Mouse (Mus musculus): ENCODE results near the gene Jkamp. TPM values are rescaled to one million over a fixed set of nuclear protein-coding genes. Genes with fewer than 3 reads are reported as not detected.

The Jkamp gene
- polyA plus RNA-seq, 1 experiment from 2014 or later, result 91.5 TPM

DNA sequence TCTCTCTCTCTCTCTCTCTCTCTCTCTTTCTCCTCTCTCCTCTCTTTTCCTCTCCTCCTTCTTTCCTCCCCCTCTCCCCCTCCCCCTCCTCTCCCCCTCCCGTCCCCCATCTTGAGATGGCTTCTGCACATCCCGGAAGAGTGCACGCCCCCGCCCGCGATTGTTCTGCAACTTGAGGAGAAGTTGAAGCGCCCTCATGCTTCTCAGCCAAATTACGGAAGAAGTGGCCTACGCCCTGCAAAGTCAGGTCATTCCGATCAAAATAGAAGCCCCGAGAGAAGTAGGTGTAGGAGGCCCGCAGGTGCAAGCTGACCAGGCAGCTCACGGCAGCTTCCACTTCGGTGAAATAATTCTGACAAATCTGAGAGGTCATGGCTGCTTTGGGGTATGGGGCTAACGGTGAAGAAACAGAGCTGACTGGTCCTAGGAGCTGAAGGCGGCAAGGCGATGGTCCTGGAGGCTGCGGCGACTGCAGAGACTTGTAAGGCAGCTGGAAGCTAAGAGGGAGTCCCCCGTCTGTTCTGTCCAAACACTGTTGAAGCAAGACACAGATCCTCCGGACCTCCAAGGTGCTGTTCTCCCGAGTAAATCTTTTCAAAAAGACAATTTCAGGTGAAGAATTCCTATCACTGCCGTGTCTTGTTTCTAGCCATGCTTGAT, 30.4 kb downstream of the Jkamp start:
- no peaks in the 10 kb centered on the region for H3K36me3 ChIP-seq (ENCODE audit: insufficient read depth, low read length)
- H3K9me3 ChIP-seq (ENCODE audit: low read length), result no peaks in the 10 kb centered on the region
- no peak overlapping the region for H3K4me2 ChIP-seq (replicated peaks; ENCODE audit: low read depth, low read length)
- no peak overlapping the region for H3K4me3 ChIP-seq (ENCODE audit: low read length)
- no peaks in the 10 kb centered on the region for H3K27me3 ChIP-seq (ENCODE audit: insufficient read depth, low read length)
- H3K27ac ChIP-seq (ENCODE audit: low read length), result no peak overlapping the region
- H3K4me1 ChIP-seq (ENCODE audit: insufficient read depth, low read length), result no peaks in the 10 kb centered on the region
- H3K9ac ChIP-seq (replicated peaks; ENCODE audit: low read length), result no peak overlapping the region
- WGBS, result 73% methylated on average over 22 of the region's 23 CpGs
- ATAC-seq (ENCODE audit: low FRiP score, low TSS enrichment), result no peak

DNA sequence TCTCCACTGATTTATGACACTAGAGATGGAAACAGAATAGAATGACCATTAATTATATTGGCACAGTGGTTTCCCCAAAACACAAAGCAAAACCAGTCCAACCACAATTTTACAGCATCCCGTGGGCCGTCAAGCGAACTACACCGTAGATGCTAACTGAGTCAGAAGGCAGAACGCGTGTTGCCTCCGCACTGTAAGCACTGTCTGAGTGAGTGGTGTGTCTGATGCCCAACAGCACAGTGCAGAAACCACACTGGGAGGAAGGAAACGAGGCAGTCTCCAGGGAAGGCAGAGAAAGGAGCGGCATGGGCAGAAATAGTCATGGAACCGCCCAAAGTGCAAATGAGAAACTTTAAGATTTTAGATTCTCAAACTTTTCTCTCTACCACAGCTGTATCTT, 43.8 kb downstream of the Jkamp start:
- Histone ChIP-seq H3K27me3 (ENCODE audit: insufficient read depth, low read length) (no peaks in the 10 kb centered on the region), H3K27ac (ENCODE audit: low read length) (no peak overlapping the region), H3K4me2 (replicated peaks; ENCODE audit: low read depth, low read length) (no peak overlapping the region), H3K36me3 (ENCODE audit: insufficient read depth, low read length) (no peaks in the 10 kb centered on the region), H3K4me3 (ENCODE audit: low read length) (no peak overlapping the region), H3K9me3 (ENCODE audit: low read length) (peaks cover 3% of the 10 kb centered on the region; the same call in 1 of the 2 replicates), H3K4me1 (ENCODE audit: insufficient read depth, low read length) (no peaks in the 10 kb centered on the region), H3K9ac (replicated peaks; ENCODE audit: low read length) (no peak overlapping the region)
- ATAC-seq (ENCODE audit: low FRiP score, low TSS enrichment), result no peak
- 91% methylated on average over 10 of the region's 10 CpGs for WGBS

DNA sequence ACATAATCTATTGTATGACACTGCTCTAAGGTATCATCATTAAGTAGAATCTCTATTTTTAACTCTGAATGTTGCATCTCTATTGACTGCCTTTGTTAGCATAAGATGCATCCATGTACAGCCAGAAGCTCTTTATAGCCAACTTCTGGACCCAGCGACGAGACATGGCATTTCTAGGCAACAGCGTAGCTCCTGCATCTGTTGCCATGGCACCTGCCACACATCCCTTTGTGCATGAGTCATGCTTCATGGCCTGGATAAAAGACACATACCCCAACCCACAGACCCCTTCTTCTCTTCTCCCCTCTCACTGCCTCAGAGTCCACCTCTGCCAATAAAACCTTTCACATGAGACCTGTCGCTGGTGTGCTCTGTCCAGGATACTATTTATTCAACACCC, 65.4 kb downstream of the Jkamp start:
- no peaks in the 10 kb centered on the region for H3K9me3 ChIP-seq (ENCODE audit: low read length)
- WGBS, result 90% methylated on average over 4 of the region's 4 CpGs
- ATAC-seq (ENCODE audit: low FRiP score, low TSS enrichment), result no peak
- H3K27me3 ChIP-seq (ENCODE audit: insufficient read depth, low read length), result no peaks in the 10 kb centered on the region
- no peaks in the 10 kb centered on the region for H3K36me3 ChIP-seq (ENCODE audit: insufficient read depth, low read length)
- no peak overlapping the region for H3K4me3 ChIP-seq (ENCODE audit: low read length)
- no peak overlapping the region for H3K4me2 ChIP-seq (replicated peaks; ENCODE audit: low read depth, low read length)
- no peak overlapping the region for H3K27ac ChIP-seq (ENCODE audit: low read length)
- no peaks in the 10 kb centered on the region for H3K4me1 ChIP-seq (ENCODE audit: insufficient read depth, low read length)
- no peak overlapping the region for H3K9ac ChIP-seq (replicated peaks; ENCODE audit: low read length)

Small RNAs within 50 kb of the gene (microRNA-seq; reads per million reads assigned to microRNA genes)
- gene Gm24466, result not detected

Other genes starting within 250 kb of the Jkamp start
- gene Gpr135, start 14.5 kb upstream of the Jkamp start, polyA plus RNA-seq (2015; fragmentation: Nextera tagmentation; extraction: Ambion mirVana), result 0.69 and 0.72 TPM in 2 replicates
- 30.1 and 31.2 TPM in 2 replicates for gene L3hypdh, start 150 bp upstream of the Jkamp start, polyA plus RNA-seq (2015; fragmentation: Nextera tagmentation; extraction: Ambion mirVana)
- not detected in 2 replicates for gene Ccdc175, start 99.4 kb downstream of the Jkamp start, polyA plus RNA-seq (2015; fragmentation: Nextera tagmentation; extraction: Ambion mirVana)

Data from kidney, embryonic 16.5 days (tissue).